Mouse (Mus musculus): ENCODE results near the gene Birc5.

GRCm38 (mm10) chr11:117826164-117826563 lies 22.9 kb upstream of the Birc5 start:
- TF ChIP-seq GATA1 (IDR thresholded peaks at IDR 0.05; ENCODE audit: low read length) (no peak), TAL1 (IDR thresholded peaks at IDR 0.05; ENCODE audit: low read length) (no peak)
